Mouse (Mus musculus) ES-E14 (cell line): ENCODE measurements at regions not wholly inside any gene's neighbourhood (a gene's known extent, or its start where the extent isn't known, plus 50 kb on each side); places are given as distances from the start of the nearest gene placed in this dataset.

Experiments used
- DNase-seq: peaks from one replicate; pipeline ENCODE4 v3.0.0-alpha.2; 2013; ENCODE audit warnings: low read depth, low spot score
- H3K27ac ChIP-seq: 2 replicates; pipeline ENCODE4 v1.5.1; 2012; ENCODE audit warnings: low read depth, mild to moderate bottlenecking, low read length, moderate library complexity, mixed read lengths; ENCODE audit not compliant: poor library complexity, insufficient read depth, severe bottlenecking
- H3K36me3 ChIP-seq: 2 replicates; pipeline ENCODE4 v1.6.1; 2012; ENCODE audit warnings: mild to moderate bottlenecking, low read length, moderate library complexity, mixed read lengths; ENCODE audit not compliant: control insufficient read depth, poor library complexity, insufficient read depth, severe bottlenecking
- H3K4me1 ChIP-seq, 2 experiments: fragments of 150-350 bp in 1 of 2; sonication (generic) in 1 of 2; 2 replicates each; pipeline ENCODE4 v1.6.1; 2012; ENCODE audit warnings: low read length in 2 of 2, mild to moderate bottlenecking in 1 of 2, mixed read lengths in 1 of 2; ENCODE audit not compliant: control insufficient read depth in 2 of 2, insufficient read depth in 2 of 2, poor library complexity in 1 of 2
- H3K4me3 ChIP-seq, 2 experiments: fragments of 150-350 bp in 1 of 2; sonication (generic) in 1 of 2; 2 replicates each; pipeline ENCODE4 v1.5.1; 2012; ENCODE audit warnings: low read length in 2 of 2, low read depth in 1 of 2, mild to moderate bottlenecking in 1 of 2, mixed read lengths in 1 of 2; ENCODE audit not compliant: insufficient read depth in 1 of 2, poor library complexity in 1 of 2, severe bottlenecking in 1 of 2
- H3K9ac ChIP-seq: 2 replicates; pipeline ENCODE4 v1.6.1; 2012; ENCODE audit warnings: low read depth, mild to moderate bottlenecking, low read length, mixed read lengths; ENCODE audit not compliant: poor library complexity, insufficient read depth, severe bottlenecking
- H3K9me3 ChIP-seq: fragments of 150-350 bp; sonication (generic); 2 replicates; pipeline ENCODE4 v1.6.1; 2012; ENCODE audit warnings: low read depth, mild to moderate bottlenecking, low read length; ENCODE audit not compliant: control insufficient read depth, insufficient read depth
- CHD2 ChIP-seq: IDR thresholded peaks from 2 replicates; pipeline ENCODE4 v1.6.1; 2014; ENCODE audit warnings: mild to moderate bottlenecking, low read depth, low read length, inconsistent platforms
- HCFC1 ChIP-seq: IDR thresholded peaks from 2 replicates; pipeline ENCODE4 v1.6.1; 2012; ENCODE audit warnings: low read length, inconsistent platforms, borderline replicate concordance; ENCODE audit not compliant: insufficient read depth
- MAFK ChIP-seq: IDR thresholded peaks from 2 replicates; pipeline ENCODE4 v1.6.1; 2014; ENCODE audit warnings: mild to moderate bottlenecking, low read depth, low read length, inconsistent platforms; ENCODE audit not compliant: insufficient read depth
- ZC3H11A ChIP-seq: IDR thresholded peaks from 2 replicates; pipeline ENCODE4 v1.6.1; 2012; ENCODE audit warnings: low read depth, mild to moderate bottlenecking, inconsistent platforms, low read length, borderline replicate concordance
- ZNF384 ChIP-seq: IDR thresholded peaks from 2 replicates; pipeline ENCODE4 v1.6.1; 2012; ENCODE audit warnings: low read depth, low read length, inconsistent platforms
- in situ Hi-C, 2 experiments: fragments of 600-800 bp; cut with MboI; formaldehyde crosslinking; loops; one replicate each; pipeline ENCODE4 v1.15.1; 2025; ENCODE audit warnings: low sequenced_read_pairs in 2 of 2, inconsistent platforms in 1 of 2; ENCODE audit not compliant: unreplicated experiment in 2 of 2

- Histone ChIP-seq H3K9ac (no peak overlapping the region), H3K36me3 (no peaks in the 10 kb centered on the region), H3K9me3 (no peaks in the 10 kb centered on the region), H3K27ac (no peak overlapping the region), H3K4me1 (no peaks in the 10 kb centered on the region), H3K4me3 (no peak overlapping the region)
- no peak for TF ChIP-seq HCFC1
- TF ChIP-seq CHD2, result no peak
- no peak for TF ChIP-seq ZNF384
- TF ChIP-seq ZC3H11A, result no peak
- no peak for TF ChIP-seq MAFK
- in situ Hi-C loops, result no loop called here
- no peak for DNase-seq
These were observed 787.1 kb downstream of the Plod2 start for GRCm38 (mm10) chr9:93328997-93329682.
